Mouse (Mus musculus) erythroblast, embryonic 14.5 days (primary cell): ENCODE measurements around the gene Klk11.

Source experiments
- GATA1 ChIP-seq: IDR thresholded peaks from 2 replicates; pipeline ENCODE4 v1.6.1; 2012; ENCODE audit warnings: low read length, inconsistent platforms, mixed read lengths
- TAL1 ChIP-seq: IDR thresholded peaks from 3 replicates; pipeline ENCODE4 v1.6.1; 2012; ENCODE audit warnings: low read length, inconsistent platforms, mixed read lengths

DNA sequence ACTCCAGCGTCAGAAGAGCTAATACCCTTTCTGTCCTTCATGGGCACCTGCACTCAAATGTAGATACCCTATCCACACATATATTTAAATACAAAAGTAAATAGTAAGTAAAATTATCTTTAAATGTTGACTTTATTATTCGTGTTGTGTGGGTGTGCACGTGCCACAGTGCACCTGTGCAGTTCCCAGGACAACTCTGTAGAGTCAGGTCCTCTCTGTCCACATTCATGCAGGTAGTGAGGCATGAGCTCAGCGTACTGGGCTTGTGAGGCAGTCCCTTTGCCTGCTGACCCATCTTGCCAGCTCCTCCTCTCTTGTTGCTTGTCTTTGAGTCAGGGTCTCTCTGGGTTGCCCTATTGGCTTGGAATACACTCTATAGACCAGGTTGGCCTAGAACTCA lies 53.3 kb downstream of the Klk11 start:
- TF ChIP-seq GATA1 (no peak), TAL1 (no peak)
